Mouse (Mus musculus) heart, adult 18-20 months (tissue): Measurements from ENCODE around the gene Efcab5. TPM values are rescaled to one million over a fixed set of nuclear protein-coding genes. Genes with fewer than 3 reads are reported as not detected.
"Not testable (repeated sequence)": the region's sequence is repeated elsewhere in the genome, so short reads cannot be mapped to it uniquely, and the experiment has no call there.

ENCODE experiments used
- DNase-seq, 2 experiments: peaks; one replicate each; pipeline ENCODE4 v3.0.0; 2021 to 2022; ENCODE audit warnings: mixed read lengths in 1 of 2
- total RNA-seq, 2 experiments: library from RNA; stranded (reverse); gene quantifications; 2 replicates each; pipeline ENCODE4 v1.2.3; 2021

Efcab5 gene
- total RNA-seq, 2 experiments from 2014 or later = 0.15 to 0.31 TPM

DNA sequence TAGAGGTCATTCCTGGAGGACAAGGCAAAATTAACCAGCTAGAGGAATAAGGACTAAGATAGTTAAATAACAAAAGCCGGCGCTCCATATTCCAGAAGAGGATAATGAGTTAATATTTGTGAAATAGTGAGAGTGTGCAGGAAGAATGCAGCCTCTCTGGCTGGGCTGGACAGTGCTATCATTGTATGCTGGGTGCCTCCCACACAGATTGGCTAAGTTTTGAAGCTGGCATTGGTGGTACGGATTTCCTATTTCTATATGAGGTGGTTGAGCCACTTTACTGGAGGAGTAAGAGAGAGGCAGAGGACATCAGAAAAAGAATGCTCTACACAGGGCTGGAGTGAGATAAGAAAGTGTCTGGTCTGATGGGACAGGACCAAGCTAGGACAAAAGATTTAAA is 9.0 kb downstream of the Efcab5 start:
- DNase-seq = no peak

DNA sequence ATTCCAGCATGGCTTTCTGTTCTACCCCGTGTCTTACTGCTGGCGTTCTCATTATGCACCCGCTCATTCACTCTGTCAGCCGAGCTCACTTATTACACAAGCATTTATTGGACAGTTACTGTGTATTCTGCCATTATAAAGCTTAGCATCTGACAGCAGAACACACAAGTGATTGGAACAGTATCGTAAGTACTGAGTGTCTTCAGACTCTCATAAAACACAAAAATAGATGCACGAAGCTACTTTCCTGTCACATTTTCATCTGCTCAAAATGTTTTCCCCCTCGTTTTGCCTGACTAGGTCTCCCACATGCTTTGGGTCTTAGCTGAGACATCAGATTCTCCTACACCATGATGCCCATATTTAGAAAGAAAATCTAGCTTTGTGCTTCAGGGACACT is 14.2 kb downstream of the Efcab5 start:
- DNase-seq = no peak

DNA sequence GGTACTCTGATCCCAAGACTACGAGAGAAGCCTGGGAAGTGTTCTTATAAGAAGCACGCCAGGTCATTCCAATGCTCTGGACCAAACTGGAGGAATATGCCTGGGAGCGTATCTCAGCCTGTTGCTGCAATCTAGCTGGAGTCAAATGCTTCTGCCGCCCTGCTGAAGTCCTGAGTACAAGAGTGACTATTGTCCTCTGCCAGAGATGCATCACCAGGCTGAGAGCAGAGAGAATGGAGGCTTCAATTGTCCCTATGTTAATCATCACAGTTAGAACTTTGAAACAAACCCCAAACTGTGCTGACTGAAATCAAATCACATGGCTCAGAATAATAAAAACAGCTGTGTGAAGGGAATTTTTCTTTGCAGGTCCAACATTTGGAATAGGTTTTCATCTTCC is 15.0 kb downstream of the Efcab5 start:
- DNase-seq = no peak

DNA sequence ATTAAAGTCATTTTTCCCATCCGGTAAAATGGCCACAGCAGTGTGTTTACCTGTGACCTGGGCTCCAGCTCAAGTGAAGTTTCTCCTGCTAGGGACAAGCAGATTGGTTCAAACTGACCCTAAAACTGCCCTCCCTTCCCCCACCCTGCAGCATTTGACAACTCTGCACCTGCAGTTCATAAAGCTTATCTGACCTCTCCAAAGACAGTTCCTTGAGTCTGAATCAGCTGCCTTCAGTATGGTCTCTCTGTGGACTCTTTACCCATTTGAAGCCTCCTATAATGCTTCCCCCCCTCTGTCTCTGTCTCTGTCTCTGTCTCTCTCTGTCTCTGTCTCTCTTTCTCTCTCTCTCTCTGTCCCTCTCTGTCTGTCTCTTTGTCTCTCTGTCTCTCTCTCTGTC is 28.0 kb downstream of the Efcab5 start:
- DNase-seq = no peak

DNA sequence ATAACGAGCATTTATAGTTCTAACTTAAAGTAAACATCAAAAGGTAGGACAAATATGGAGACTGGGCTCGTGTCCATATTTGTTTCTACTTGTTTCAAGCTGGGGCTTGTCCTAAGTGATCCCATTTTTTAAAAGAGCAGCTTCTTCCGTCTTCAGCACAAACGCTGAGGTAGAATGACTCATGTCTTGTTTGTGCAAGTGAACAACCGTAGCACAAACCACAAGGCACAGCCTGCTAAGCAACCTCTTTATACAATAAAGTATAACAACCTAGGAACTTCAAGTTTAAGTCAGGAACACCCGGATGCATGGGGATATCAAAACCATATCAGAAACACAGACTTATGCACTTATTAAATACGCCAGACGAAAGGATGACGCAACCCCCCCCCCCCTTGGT is 28.4 kb downstream of the Efcab5 start:
- DNase-seq = no peak

DNA sequence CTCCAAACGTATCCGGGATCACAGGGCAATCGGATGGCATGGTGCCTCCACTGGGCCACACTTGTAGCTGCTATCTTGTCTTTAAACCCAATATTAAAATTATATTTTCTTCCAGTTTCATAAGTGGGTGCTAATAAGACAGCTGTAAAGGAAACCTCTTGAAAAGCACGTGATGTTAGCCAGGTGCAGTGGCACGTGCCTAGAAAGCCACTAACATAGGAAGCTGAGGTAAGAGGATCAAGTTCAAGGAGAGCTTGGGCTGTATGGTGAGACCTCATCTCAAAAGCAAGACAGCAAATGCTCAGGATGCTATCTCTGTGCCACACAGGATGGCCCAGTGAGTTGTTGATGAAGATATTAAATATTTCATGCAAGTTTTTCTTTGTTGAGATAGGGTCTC is 34.6 kb downstream of the Efcab5 start:
- DNase-seq = no peak

DNA sequence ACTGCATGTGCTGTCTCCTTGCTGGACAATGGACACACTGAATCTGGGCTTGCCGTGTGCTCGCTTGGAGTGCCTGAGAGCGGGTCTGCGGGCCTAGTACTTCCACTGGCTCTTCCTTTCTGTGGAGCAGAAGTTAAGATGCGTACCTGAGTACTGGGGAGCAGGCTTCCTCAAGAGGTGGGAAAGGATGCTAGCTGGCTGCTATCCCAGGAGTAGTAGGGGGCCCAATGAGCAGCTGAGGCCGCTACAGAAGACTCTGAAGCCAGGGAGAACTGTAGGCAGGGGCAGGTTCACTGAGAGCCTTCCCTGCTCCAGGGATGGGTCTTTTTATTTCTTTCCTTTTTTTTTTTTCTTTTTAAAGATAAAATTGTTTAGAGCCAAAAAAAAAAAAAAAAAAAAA is 38.0 kb downstream of the Efcab5 start:
- DNase-seq = no peak

DNA sequence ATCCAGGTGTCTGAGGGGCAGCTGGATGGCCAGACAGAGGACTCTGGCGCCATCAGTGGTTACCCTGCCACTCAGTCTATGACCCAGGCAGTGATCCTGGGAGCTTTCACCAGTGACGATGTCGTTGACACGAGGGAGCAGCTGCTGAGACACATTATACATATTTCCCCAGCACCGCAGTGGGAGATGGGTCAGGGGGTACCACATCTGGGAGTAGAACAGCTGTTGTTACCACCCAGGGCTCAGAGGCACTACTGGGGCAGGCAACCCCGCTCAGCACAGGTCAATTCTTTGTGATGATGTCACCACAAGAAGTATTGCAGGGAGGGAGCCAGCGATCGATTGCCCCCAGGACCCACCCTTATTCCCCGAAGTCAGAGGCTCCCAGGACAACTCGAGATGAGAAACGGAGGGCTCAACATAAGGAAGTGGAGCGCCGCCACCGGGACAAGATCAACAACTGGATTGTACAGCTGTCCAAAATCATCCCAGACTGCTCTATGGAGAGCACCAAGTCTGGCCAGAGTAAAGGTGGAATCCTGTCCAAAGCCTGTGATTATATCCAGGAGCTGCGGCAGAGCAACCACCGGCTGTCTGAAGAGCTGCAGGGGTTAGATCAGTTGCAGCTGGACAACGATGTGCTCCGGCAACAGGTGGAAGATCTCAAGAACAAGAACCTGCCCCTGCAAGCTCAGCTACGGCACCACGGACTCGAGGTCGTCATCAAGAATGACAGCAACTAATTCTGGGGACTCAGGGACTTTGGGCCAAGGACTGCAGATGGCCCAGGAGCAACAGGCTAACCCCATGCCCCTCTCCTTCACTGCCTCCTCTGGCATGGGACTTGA is 38.8 kb downstream of the Efcab5 start:
- DNase-seq = peak; percentile 5 to 10

DNA sequence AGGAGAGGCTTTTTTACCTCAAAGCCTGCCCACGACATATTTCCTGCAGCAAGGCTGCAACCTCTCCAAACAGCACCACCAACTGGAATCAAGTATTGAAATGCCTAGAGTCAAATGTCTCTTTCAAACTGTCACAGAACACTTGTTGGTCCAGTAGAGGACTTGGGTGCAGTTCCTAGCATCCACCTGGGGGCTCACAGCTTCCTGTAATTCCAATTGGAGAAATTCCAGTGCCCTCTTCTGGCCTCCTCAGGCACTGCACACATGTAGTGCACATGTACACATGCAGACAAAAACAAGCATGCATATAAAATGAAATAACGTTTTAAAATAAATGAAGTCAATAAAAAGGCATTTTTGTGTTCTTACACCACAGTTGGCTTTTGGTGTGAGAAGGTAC is 40.0 kb downstream of the Efcab5 start:
- DNase-seq = no peak

DNA sequence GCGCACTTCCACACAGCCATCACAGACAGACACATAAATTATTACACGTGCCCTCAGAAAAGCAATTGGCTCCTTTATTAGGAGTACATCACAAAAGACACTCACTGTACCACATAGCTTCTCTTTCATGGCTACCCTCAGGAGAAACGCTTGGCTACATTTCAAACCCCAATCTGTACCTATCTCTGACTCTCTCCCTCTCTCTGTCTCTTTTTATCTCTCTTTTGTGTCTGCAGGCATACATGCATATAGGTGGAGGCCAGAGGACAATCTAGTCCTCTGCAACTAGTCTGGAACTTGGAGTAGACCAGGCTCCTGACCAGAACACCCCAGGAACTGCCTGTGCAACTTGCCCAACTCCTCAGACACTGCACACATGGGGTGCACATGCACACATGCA is 41.0 kb downstream of the Efcab5 start:
- DNase-seq = no peak

DNA sequence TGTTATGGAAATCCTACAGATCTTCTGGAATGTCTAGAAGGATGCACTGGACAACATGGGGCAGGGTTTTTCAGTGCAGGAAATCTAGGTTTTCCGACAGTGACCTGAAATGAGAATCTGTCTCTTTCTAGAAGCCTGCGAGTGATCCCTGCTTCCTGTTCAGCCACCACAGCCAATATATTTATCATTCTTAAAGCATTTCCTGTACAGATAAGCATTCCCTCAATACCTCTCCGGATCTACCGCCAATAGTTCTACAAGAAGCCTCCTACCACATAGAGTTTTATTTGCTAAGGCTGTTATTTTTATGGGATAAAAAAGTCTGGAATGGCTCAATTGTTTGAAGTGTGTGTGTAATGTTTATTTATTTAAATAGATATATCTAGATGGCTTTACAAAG is 43.3 kb downstream of the Efcab5 start:
- DNase-seq = peak in 1 of 2 experiments; percentile 4

DNA sequence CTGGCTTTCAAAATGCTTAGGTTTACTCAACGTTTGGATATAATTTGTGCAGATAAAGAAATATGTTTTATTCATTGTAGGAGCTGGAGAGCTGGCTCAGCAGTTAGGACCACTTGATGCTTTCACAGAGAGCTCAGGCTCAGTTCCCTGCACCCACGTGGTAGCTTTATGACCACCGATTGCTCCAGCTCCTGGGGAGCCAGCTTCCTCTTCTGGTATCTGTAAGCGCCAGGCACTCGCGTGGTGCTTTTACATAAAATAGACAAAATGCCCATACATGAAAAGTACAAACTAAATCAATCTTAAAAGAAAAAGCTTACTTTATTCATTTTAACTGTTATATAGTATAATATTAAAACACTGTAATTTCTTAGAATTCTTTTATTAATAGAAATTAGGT is 46.8 kb downstream of the Efcab5 start:
- no peak for DNase-seq

DNA sequence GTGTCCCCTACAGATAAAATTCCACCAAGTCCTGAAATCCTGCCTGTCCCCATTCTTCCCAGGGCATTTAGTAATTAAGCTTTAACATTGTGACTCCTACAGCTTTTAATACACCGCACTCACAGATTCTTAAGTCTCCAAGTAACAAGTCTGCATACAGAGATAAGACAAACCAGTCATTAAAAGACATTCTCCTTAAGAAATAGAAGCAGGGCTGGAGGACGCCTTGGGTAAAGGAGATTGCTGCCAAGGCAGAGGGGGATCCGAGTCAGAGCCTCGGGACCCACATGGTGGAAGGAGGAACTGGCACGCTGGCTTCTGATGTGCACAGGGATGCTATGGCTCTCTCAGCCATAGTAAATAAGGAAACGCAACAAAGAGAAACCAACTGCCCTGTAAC is 48.8 kb downstream of the Efcab5 start:
- DNase-seq = no peak

DNA sequence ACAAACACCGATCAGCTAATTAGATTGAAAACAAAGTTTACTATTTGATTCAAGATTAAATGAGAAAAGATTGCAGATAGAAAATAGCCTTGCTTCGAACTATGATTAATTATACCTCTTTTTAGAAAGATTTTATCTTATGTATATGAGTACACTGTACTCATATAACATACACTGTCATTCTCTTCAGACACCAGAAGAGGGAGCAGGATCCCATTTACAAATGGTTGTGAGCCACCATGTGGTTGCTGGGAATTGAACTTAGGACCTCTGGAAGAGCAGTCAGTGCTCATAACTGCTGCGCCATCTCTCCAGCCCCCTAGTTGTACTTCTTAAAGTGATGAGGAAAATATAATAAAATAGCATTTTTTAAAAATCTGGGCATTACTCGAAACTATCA is 55.3 kb downstream of the Efcab5 start:
- DNase-seq = no peak

DNA sequence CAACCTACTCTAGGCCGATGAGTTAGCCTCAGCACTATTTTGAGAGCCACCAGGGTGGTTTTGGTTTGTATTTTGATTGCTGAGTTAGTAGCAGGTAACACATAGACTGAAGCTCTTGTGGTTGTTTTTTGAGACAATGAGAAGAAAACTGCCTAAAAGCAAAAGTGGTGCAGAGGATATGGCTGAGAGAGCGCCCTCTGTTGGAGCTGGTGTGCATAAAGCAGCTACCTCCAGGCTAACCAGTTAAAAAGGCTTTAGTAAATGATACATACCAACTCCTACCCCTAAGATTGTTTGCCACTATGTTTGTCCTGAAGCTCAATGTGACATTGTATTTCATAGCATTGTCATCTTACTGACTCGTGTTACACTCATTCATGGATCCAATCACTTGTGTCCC is 56.2 kb downstream of the Efcab5 start:
- peak; percentile 6 to 41 for DNase-seq

DNA sequence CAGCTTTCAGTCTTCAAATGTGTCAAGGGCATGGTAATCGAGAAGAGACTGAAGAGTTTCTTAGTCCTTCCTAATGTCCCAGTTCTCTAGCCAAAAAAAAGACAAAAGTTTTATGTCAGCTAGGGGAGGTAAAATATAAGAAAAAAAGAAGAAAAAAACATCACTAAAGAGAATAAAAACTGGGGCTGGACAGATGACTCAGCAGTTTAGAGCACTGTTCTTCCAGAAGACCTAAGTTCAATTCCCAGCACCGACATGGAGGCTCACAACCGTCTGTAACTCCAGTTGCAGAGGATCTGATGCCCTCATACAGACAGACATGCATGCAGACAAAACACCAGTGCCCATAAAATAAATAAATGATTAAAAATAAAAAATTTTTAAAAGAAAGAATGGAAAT is 60.2 kb downstream of the Efcab5 start:
- no peak for DNase-seq

DNA sequence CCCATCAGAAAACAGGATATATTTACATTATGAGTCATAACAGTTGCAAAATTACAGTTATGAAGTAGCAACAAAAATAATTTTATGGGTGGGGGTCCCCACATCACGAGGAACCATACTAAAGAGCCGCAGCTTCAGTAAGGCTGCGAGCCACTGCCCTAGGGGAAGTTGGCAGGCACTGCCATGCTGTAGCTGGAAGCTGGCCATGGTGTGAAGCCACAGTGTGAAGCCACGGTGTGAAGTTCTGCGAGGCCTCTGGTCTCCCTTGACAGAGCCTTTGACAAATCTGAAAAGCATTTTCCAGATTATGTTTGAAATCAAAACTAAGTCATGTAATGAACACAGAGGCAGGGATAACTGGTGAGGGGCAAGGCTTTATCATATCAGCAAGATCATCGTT is 77.6 kb downstream of the Efcab5 start:
- DNase-seq = no peak

DNA sequence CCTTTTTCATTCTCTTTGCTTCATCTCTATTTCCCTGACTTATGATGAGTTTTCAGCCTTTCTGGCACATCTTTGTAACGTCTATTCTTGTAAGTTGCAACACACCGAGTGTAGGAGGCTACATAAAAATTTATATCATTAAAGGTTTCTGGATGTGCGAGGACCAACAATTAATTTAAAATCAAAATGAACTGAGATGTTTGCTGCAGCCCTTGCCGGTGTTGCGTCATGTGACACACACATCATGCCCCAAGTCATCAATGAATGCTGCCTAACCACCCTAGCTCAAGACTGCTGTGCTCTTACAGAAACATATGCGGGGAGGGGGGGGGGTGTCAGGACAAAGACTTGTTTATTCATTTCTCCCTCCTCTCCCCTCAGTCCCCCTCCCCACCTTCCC is 80.3 kb downstream of the Efcab5 start:
- DNase-seq = no peak

DNA sequence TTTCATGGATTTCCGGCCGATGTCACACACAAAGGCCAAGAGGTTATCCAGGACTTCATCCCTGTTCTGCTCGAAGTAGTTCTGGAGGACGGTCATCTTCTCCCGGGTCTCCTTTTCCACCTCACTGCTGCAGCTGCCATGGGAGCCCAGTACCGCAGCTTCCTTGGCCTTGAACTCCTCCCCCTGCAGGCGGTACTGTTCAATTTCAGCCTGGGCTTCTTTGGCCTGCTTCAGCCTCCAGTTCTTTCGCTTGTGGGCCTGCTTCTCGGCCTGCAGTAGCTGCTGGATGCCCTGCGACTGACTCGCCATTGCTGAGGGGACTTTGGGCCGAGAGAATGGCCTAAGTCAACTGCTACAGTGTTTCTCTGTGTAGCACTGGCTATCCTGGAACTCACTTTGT is 80.9 kb downstream of the Efcab5 start:
- DNase-seq = not testable (repeated sequence)

DNA sequence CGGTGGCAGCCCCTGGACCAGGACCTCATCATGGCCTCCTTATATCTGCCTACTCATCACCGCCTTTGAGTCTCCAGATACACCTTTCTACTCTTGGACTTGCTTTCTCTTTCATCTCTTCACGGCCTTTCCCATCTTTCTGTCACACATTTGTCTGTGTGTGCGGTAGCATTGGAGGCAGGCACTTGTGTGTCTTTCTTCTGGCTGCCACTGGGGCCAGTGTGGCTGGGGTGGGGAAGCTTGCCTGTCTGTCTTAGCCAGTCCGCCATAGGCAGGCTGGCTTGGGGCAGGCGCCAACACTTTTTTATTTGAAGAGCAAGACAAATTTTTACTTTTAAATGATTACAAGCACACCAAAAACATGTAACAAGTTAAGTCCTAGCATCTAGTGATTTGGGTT is 81.8 kb downstream of the Efcab5 start:
- DNase-seq = no peak

DNA sequence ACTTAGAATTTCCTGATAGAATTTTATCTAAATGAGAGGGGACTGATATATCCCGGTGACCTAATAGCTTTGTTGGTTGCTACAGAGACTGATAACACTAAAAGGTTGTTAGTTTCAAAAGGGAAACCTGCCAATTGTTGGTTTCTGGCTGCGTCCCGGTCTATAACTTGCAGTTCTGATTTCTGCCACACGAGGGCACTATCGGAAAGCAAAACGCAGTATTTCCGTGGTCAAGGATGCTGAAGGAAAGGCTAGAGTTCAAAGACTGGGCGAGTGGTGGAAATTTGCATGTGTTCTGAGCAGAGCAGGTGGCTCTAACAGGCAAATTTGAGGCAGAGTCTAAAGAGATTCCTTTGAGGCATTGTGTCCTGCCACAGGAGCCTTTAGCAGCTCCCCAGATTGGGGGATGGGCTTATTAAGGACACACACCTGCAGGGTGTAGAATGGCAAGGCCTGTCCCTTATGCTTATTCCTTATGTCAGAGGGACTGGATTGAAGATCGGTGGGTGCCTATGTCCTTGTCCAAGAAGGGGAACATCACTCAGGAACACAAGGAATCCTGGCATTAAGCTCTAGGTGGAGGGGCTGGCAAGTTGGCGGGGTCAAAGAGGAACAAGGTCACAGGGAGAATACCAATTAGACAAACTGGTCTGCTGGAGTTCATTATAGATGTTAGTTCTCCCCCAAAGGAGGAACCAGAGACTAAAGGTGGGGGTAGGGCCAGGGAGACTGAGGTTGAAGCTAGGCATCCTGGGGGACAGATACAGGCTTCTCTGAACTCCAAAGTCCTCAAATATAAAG is 88.4 kb downstream of the Efcab5 start:
- peak; percentile 75 to 93 for DNase-seq

DNA sequence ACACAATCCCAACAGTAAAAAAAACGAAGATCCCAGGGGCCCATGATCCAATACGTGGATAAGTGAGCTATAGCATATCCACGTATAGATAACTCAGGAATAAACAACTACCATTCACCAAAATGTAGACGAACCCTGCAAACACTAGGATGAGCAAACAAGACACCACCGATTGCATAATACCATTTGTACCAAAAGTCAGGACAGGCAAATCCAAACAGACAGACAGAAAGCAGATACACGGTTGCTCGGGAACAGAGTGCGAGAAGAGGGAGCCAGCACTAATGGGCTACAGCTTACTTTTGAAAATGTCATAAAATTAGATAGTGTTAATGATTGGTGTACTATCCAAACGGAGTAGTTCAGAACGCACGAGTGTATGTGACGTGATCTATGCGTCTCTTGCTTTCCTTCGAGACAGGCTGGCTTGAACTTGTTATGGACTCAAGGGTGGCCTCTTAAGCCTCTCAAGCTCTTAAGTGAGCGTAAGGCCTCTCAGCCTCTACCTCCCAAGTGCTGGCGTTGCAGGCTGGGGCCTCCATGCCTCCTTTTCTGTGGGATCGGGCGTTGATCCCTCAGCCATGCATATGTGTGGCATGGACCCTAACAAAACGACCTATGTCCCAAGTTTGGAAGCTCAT is 90.3 kb downstream of the Efcab5 start:
- DNase-seq = no peak

DNA sequence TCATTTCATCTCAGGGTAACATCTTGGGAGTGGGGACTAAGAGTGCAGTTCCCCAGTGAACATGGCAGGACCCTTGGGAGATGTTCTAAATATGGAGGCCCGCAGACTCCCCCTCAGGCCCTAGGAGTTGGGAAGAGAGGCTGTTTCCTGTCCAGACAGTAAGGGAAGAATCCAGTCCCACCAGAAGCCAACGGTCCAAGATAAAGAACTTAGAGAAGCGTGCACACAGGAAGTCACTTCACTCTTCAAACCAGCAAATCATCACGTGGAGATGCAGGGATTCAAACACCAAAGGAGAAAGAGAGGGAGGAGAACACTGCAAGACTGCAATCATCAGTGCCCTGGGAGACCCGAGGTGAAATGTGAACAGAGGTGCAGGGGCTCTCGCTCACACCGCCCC is 91.8 kb downstream of the Efcab5 start:
- DNase-seq = peak; percentile 10 to 39
